Mouse (Mus musculus): ENCODE results near the gene Unc5c.

- no peak for TF ChIP-seq CTCF (IDR thresholded peaks at IDR 0.05; ENCODE audit: control insufficient read depth, insufficient read depth, insufficient read length)
- TF ChIP-seq FOSL1 (IDR thresholded peaks at IDR 0.05; ENCODE audit: insufficient read depth, low read length, poor library complexity, severe bottlenecking): no peak
Measured at GRCm38 (mm10) chr3:141814776-141815175, 349.8 kb downstream of the Unc5c start.

Data from C2C12 (cell line).